Mouse (Mus musculus) limb, embryonic 14.5 days (tissue): ENCODE data around the gene Olfr1417. TPM values are rescaled to one million over a fixed set of nuclear protein-coding genes. Genes with fewer than 3 reads are reported as not detected.
"Not testable (repeated sequence)": the region's sequence is repeated elsewhere in the genome, so short reads cannot be mapped to it uniquely, and the experiment has no call there.

Experiments
- ATAC-seq: fragments of 200-750 bp; cut with Nextera tagmentation; 2 replicates; pipeline ENCODE4 v1.8.0; 2017; ENCODE audit warnings: low read depth, moderate number of reproducible peaks, moderate TSS enrichment; ENCODE audit not compliant: low FRiP score
- DNase-seq: peaks from one replicate; pipeline ENCODE4 v3.0.0-alpha.2; 2015; ENCODE audit warnings: low spot score
- H3K27ac ChIP-seq: fragments of 300-500 bp; sonication (generic); replicated peaks from 2 replicates; pipeline ENCODE4 v1.5.1; 2014; ENCODE audit warnings: low read depth, mild to moderate bottlenecking, low read length, moderate library complexity, mixed read lengths
- H3K27me3 ChIP-seq: fragments of 300-500 bp; sonication (generic); 2 replicates; pipeline ENCODE4 v1.6.1; 2014; ENCODE audit warnings: low read length, mixed read lengths; ENCODE audit not compliant: control insufficient read depth, insufficient read depth
- H3K36me3 ChIP-seq: fragments of 300-500 bp; sonication (generic); 2 replicates; pipeline ENCODE4 v1.6.1; 2014; ENCODE audit warnings: mild to moderate bottlenecking, low read length, moderate library complexity, mixed read lengths; ENCODE audit not compliant: control insufficient read depth, insufficient read depth
- H3K4me1 ChIP-seq: fragments of 300-500 bp; sonication (generic); 2 replicates; pipeline ENCODE4 v1.6.1; 2014; ENCODE audit warnings: antibody characterized with exemption, low read length, mixed read lengths; ENCODE audit not compliant: control insufficient read depth, insufficient read depth
- H3K4me2 ChIP-seq: fragments of 300-500 bp; sonication (generic); replicated peaks from 2 replicates; pipeline ENCODE4 v1.6.1; 2014; ENCODE audit warnings: low read depth, mild to moderate bottlenecking, low read length, moderate library complexity; ENCODE audit not compliant: severe bottlenecking
- H3K4me3 ChIP-seq: fragments of 300-500 bp; sonication (generic); replicated peaks from 2 replicates; pipeline ENCODE4 v1.5.1; 2014; ENCODE audit warnings: low read length
- H3K9ac ChIP-seq: fragments of 300-500 bp; sonication (generic); 2 replicates; pipeline ENCODE4 v1.6.1; 2014; ENCODE audit warnings: mild to moderate bottlenecking, low read depth, low read length, moderate library complexity; ENCODE audit not compliant: severe bottlenecking
- H3K9me3 ChIP-seq: fragments of 300-500 bp; sonication (generic); 2 replicates; pipeline ENCODE4 v1.6.1; 2016; ENCODE audit warnings: low read length; ENCODE audit not compliant: control insufficient read depth
- POLR2A ChIP-seq: fragments of 200-500 bp; IDR thresholded peaks from 2 replicates; pipeline ENCODE4 v1.8.0; 2012; ENCODE audit warnings: inconsistent platforms, mild to moderate bottlenecking, moderate library complexity, borderline replicate concordance; ENCODE audit not compliant: insufficient read depth, insufficient read length; ENCODE audit errors: extremely low read depth
- WGBS: fragments of 180-500 bp; shearing (Covaris S2); extraction: QIAGEN DNeasy Blood & Tissue Kit; methylation state at CpG from one replicate; pipeline ENCODE4 v1.1.7; 2014; 5-methylcytosine and 5-hydroxymethylcytosine counted together
- polyA plus RNA-seq, 2 experiments: library from polyadenylated mRNA; depleted of rRNA in 1 of 2; stranded (reverse) in 1 of 2; unstranded in 1 of 2; fragments of >200 nt; fragmentation: Nextera tagmentation in 1 of 2; extraction: Ambion mirVana in 1 of 2; gene quantifications; 2 replicates each; pipeline versions ENCODE4 v1.2.1 to v1.2.3; 2012 to 2014

The Olfr1417 gene
- polyA plus RNA-seq (2012; rRNA removed), result not detected in 2 replicates
- not detected in 2 replicates for polyA plus RNA-seq (2014; fragmentation: Nextera tagmentation; extraction: Ambion mirVana)

- Histone ChIP-seq H3K4me3 (no peak within 1 kb of the TSS), H3K36me3 (no peaks in the 10 kb centered on the region), H3K9ac (no peak within 1 kb of the TSS), H3K4me2 (no peak within 1 kb of the TSS), H3K4me1 (no peaks in the 10 kb centered on the region), H3K27me3 (no peaks in the 10 kb centered on the region), H3K9me3 (no peaks in the 10 kb centered on the region), H3K27ac (no peak within 1 kb of the TSS)
- ATAC-seq (no peak), DNase-seq (no peak)
- WGBS, result 87% methylated on average over 4 of the region's 4 CpGs
- TF ChIP-seq POLR2A, result no peak
These were observed at the start of gene Olfr1417 for GRCm38 (mm10) chr19:11839119-11839518. Olfr1417 (minus strand) TSS chr19:11839219.

GRCm38 (mm10) chr19:11886265-11886664 is 47.2 kb upstream of the Olfr1417 start, which contains the start of gene Olfr1420:
Olfr1420 (plus strand) TSS chr19:11886565.
- Histone ChIP-seq H3K27ac (no peak within 1 kb of the TSS), H3K4me2 (no peak within 1 kb of the TSS)

GRCm38 (mm10) chr19:11878404-11878803 is 39.4 kb upstream of the Olfr1417 start:
- not testable (repeated sequence) for H3K4me1 ChIP-seq, H3K27ac ChIP-seq, H3K4me3 ChIP-seq, H3K4me2 ChIP-seq, H3K36me3 ChIP-seq, ATAC-seq, DNase-seq, H3K9ac ChIP-seq, H3K9me3 ChIP-seq, H3K27me3 ChIP-seq
- WGBS, result 55% methylated on average over 22 of the region's 22 CpGs

More at GRCm38 (mm10) chr19:11886265-11886664, 47.2 kb upstream of the Olfr1417 start, which contains the start of gene Olfr1420:
- ATAC-seq (no peak), DNase-seq (no peak)
- H3K27me3 ChIP-seq, result no peaks in the 10 kb centered on the region
- TF ChIP-seq POLR2A, result no peak
- 35% methylated on average over 1 of the region's 1 CpGs for WGBS
- no peak within 1 kb of the TSS for H3K9ac ChIP-seq
- H3K4me1 ChIP-seq, result no peaks in the 10 kb centered on the region
- H3K9me3 ChIP-seq, result no peaks in the 10 kb centered on the region
- H3K4me3 ChIP-seq, result no peak within 1 kb of the TSS
- no peaks in the 10 kb centered on the region for H3K36me3 ChIP-seq

- Histone ChIP-seq H3K9ac (no peak within 1 kb of the TSS), H3K4me1 (no peaks in the 10 kb centered on the region), H3K4me2 (no peak within 1 kb of the TSS), H3K27me3 (no peaks in the 10 kb centered on the region), H3K4me3 (no peak within 1 kb of the TSS), H3K9me3 (no peaks in the 10 kb centered on the region), H3K27ac (no peak within 1 kb of the TSS), H3K36me3 (no peaks in the 10 kb centered on the region)
- DNase-seq (no peak), ATAC-seq (no peak)
- 49% methylated on average over 1 of the region's 1 CpGs for WGBS
- no peak for TF ChIP-seq POLR2A
These were observed 36.0 kb upstream of the Olfr1417 start, which contains the start of gene Olfr1419 for GRCm38 (mm10) chr19:11875006-11875405. Olfr1419 (minus strand) TSS chr19:11875106.

- Histone ChIP-seq H3K27ac (no peak overlapping the region), H3K36me3 (no peaks in the 10 kb centered on the region), H3K4me2 (no peak overlapping the region), H3K27me3 (no peaks in the 10 kb centered on the region), H3K9ac (no peak overlapping the region), H3K4me1 (no peaks in the 10 kb centered on the region), H3K9me3 (no peaks in the 10 kb centered on the region), H3K4me3 (no peak overlapping the region)
- no peak for TF ChIP-seq POLR2A
- 72% methylated on average over 2 of the region's 2 CpGs for WGBS
- no peak for ATAC-seq
- DNase-seq, result no peak
These were observed 28.8 kb upstream of the Olfr1417 start for GRCm38 (mm10) chr19:11867837-11868236.

GRCm38 (mm10) chr19:11860966-11861365 is 21.9 kb upstream of the Olfr1417 start, which contains the start of gene Olfr1418:
Olfr1418 (minus strand) TSS chr19:11861066.
- H3K27ac ChIP-seq, result no peak within 1 kb of the TSS
- no peaks in the 10 kb centered on the region for H3K36me3 ChIP-seq
- H3K9ac ChIP-seq, result no peak within 1 kb of the TSS
- WGBS, result 91% methylated on average over 1 of the region's 1 CpGs
- no peak for DNase-seq
- H3K9me3 ChIP-seq, result no peaks in the 10 kb centered on the region
- no peak for ATAC-seq
- H3K4me1 ChIP-seq, result no peaks in the 10 kb centered on the region
- no peak within 1 kb of the TSS for H3K4me2 ChIP-seq
- TF ChIP-seq POLR2A, result no peak
- H3K27me3 ChIP-seq, result no peaks in the 10 kb centered on the region
- H3K4me3 ChIP-seq, result no peak within 1 kb of the TSS
